In the genomic region with DNA sequence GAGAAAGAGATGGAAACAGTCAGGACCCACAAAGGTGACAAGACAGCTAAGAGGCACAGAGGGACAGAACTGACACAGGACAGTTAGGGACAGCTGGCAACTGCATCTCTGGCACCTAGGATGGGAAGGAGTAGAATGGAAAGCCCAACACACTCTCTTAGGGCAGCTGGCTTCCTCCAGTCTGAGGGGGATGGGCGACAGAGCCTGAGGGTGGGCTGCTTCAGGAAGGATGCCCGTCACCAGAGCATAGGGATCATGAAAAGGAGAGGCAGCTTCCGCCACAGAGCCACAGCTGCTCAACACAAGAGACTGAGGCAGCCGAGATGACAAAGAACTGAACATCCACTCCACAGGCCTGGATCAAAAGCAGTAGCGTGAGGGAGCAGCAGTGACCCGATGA, we compare ENCODE assay signal across 11 mouse cellular contexts. TPM values are rescaled to one million over a fixed set of nuclear protein-coding genes. Genes with fewer than 3 reads are reported as not detected.
DNase-seq lines count a peak whose midpoint lies in the region; ATAC-seq and TF ChIP-seq lines count a peak whose summit lies in the region.
"Had no signal": no experiment of that assay in that cellular context is flagged by ENCODE, and none has a peak within 500 bp of the region (broad histone marks: within the 10 kb centered on the region; RNA-seq: fewer than 3 reads in every experiment).

No protein-coding gene starts in this region.

- H3K4me3 ChIP-seq in midbrain, embryonic 10.5 days, result no peak overlapping the region
- H3K4me3 ChIP-seq in midbrain, postnatal 0 days (ENCODE audit: low read depth, low read length), result no peak overlapping the region
- H3K4me3 ChIP-seq in intestine, embryonic 15.5 days (replicated peaks), result no peak overlapping the region
- no peak overlapping the region for H3K4me3 ChIP-seq in stomach, embryonic 15.5 days (replicated peaks)

- H3K27me3 ChIP-seq in midbrain, embryonic 10.5 days (ENCODE audit: low read depth, poor library complexity, severe bottlenecking), result no peaks in the 10 kb centered on the region
- no peaks in the 10 kb centered on the region for H3K27me3 ChIP-seq in midbrain, postnatal 0 days (ENCODE audit: insufficient read depth, low read length)
- H3K27me3 ChIP-seq in intestine, embryonic 15.5 days (replicated peaks), result no peaks in the 10 kb centered on the region
- no peaks in the 10 kb centered on the region for H3K27me3 ChIP-seq in stomach, embryonic 15.5 days (replicated peaks)

- H3K36me3 ChIP-seq in midbrain, embryonic 10.5 days, result peaks cover 73% of the 10 kb centered on the region
- H3K36me3 ChIP-seq in midbrain, postnatal 0 days (ENCODE audit: insufficient read depth, low read length), result peaks cover 27% of the 10 kb centered on the region
- peaks cover 7% of the 10 kb centered on the region; the same call in 1 of the 2 replicates for H3K36me3 ChIP-seq in intestine, embryonic 15.5 days
- peaks cover 16% of the 10 kb centered on the region for H3K36me3 ChIP-seq in stomach, embryonic 15.5 days

- peak overlapping the region; percentile 73 for H3K27ac ChIP-seq in midbrain, embryonic 10.5 days (replicated peaks)
- no peak overlapping the region for H3K27ac ChIP-seq in midbrain, postnatal 0 days (ENCODE audit: low read depth, low read length)
- H3K27ac ChIP-seq in intestine, embryonic 15.5 days, result 0 out of 2 replicates have a peak overlapping the region, but pooled peaks have one; percentile 14
- peak overlapping the region; percentile 3; the same call in 1 of the 2 replicates for H3K27ac ChIP-seq in stomach, embryonic 15.5 days

- peak; percentile 23 to 34 for DNase-seq in cerebellum, postnatal 25 days
- no peak for DNase-seq in cerebellum, adult 11 months
- no peak for DNase-seq in midbrain, embryonic 10.5 days (ENCODE audit: low spot score)
- DNase-seq in midbrain, postnatal 0 days (ENCODE audit: low spot score), result no peak
- no peak for DNase-seq in layer of hippocampus, adult 8-10 months (ENCODE audit: low spot score in 2 of 2)
- DNase-seq in urinary bladder, postnatal 36 days (ENCODE audit: low spot score in 2 of 2), result no peak
- DNase-seq: B cell, adult 2 months; kidney, adult 8-10 months; liver had no signal

- no peak overlapping the region for H3K4me2 ChIP-seq in midbrain, postnatal 0 days (ENCODE audit: low read depth, low read length, poor library complexity, severe bottlenecking)
- H3K4me2 ChIP-seq in intestine, embryonic 15.5 days (replicated peaks), result no peak overlapping the region
- H3K4me2 ChIP-seq in stomach, embryonic 15.5 days, result no peak overlapping the region

- H3K9me3 ChIP-seq in midbrain, embryonic 10.5 days (replicated peaks), result no peaks in the 10 kb centered on the region
- no peaks in the 10 kb centered on the region for H3K9me3 ChIP-seq in midbrain, postnatal 0 days (ENCODE audit: low read length)
- H3K9me3 ChIP-seq in intestine, embryonic 15.5 days, result no peaks in the 10 kb centered on the region
- no peaks in the 10 kb centered on the region for H3K9me3 ChIP-seq in stomach, embryonic 15.5 days

- no peak overlapping the region for H3K9ac ChIP-seq in midbrain, postnatal 0 days (replicated peaks; ENCODE audit: low read length, poor library complexity, severe bottlenecking)
- no peak overlapping the region for H3K9ac ChIP-seq in intestine, embryonic 15.5 days
- no peak overlapping the region for H3K9ac ChIP-seq in stomach, embryonic 15.5 days

- ATAC-seq in midbrain, postnatal 0 days (ENCODE audit: low FRiP score), result no peak
- ATAC-seq in intestine, embryonic 15.5 days, result peak; percentile 17; the same call in 1 of the 2 replicates
- ATAC-seq in stomach, embryonic 15.5 days (ENCODE audit: insufficient read depth, low FRiP score, low read depth), result no peak

- peaks cover 14% of the 10 kb centered on the region for H3K4me1 ChIP-seq in midbrain, embryonic 10.5 days
- no peaks in the 10 kb centered on the region for H3K4me1 ChIP-seq in midbrain, postnatal 0 days (ENCODE audit: insufficient read depth, low read length)
- H3K4me1 ChIP-seq in intestine, embryonic 15.5 days (replicated peaks), result peaks cover 10% of the 10 kb centered on the region
- H3K4me1 ChIP-seq in stomach, embryonic 15.5 days, result peaks cover 15% of the 10 kb centered on the region

- 45% methylated on average over 6 of the region's 6 CpGs for WGBS in midbrain, embryonic 10.5 days
- 34% methylated on average over 6 of the region's 6 CpGs for WGBS in midbrain, postnatal 0 days
- 70% methylated on average over 6 of the region's 6 CpGs for WGBS in intestine, embryonic 15.5 days
- 66% methylated on average over 6 of the region's 6 CpGs for WGBS in stomach, embryonic 15.5 days

- TF ChIP-seq CTCF in midbrain, postnatal 0 days (IDR thresholded peaks at IDR 0.05), result no peak

RNA-seq across cellular contexts. Expression of a gene that starts 19.5 kb away (rescaled TPM):
- 83.0 and 92.7 TPM in 2 replicates for polyA plus RNA-seq in midbrain, embryonic 10.5 days (2016; fragmentation: Nextera tagmentation; extraction: Ambion mirVana)
- total RNA-seq in midbrain, postnatal 0 days (2014; rRNA removed), result 45.3 and 47.4 TPM in 2 replicates
- polyA plus RNA-seq in midbrain, postnatal 0 days (2015; fragmentation: Nextera tagmentation; extraction: Ambion mirVana), result 38.4 and 42.2 TPM in 2 replicates
- 74.6 and 82.4 TPM in 2 replicates for polyA plus RNA-seq in intestine, embryonic 15.5 days (2015; fragmentation: Nextera tagmentation; extraction: Ambion mirVana)
- polyA plus RNA-seq in stomach, embryonic 15.5 days (2015; fragmentation: Nextera tagmentation; extraction: Ambion mirVana), result 118 and 119 TPM in 2 replicates
- 10 to 100 TPM; 28.9 to 40.8 (median 31.2) TPM for total RNA-seq in layer of hippocampus, adult 8-10 months (2022)

RNA-seq across cellular contexts. Expression of a gene that starts 45.9 kb away (rescaled TPM):
- 49.3 and 51.6 TPM in 2 replicates for polyA plus RNA-seq in midbrain, embryonic 10.5 days (2016; fragmentation: Nextera tagmentation; extraction: Ambion mirVana)
- total RNA-seq in midbrain, postnatal 0 days (2014; rRNA removed), result 32.9 and 42.0 TPM in 2 replicates
- polyA plus RNA-seq in midbrain, postnatal 0 days (2015; fragmentation: Nextera tagmentation; extraction: Ambion mirVana), result 50.0 and 55.8 TPM in 2 replicates
- 64.3 and 74.9 TPM in 2 replicates for polyA plus RNA-seq in intestine, embryonic 15.5 days (2015; fragmentation: Nextera tagmentation; extraction: Ambion mirVana)
- polyA plus RNA-seq in stomach, embryonic 15.5 days (2015; fragmentation: Nextera tagmentation; extraction: Ambion mirVana), result 80.9 and 95.3 TPM in 2 replicates
- 10 to 100 TPM; 52.9 to 66.9 (median 57.4) TPM for total RNA-seq in layer of hippocampus, adult 8-10 months (2022)

Comparison
In these comparisons a context has a peak if more than half of its experiments do, and no peak if none do; other contexts are left out.
1. DNase-seq: peak in cerebellum, postnatal 25 days (2 of 2); none in cerebellum, adult 11 months (single experiment), midbrain, embryonic 10.5 days (single experiment), midbrain, postnatal 0 days (single experiment), layer of hippocampus, adult 8-10 months (0 of 2) and urinary bladder, postnatal 36 days (0 of 2).